Mouse (Mus musculus) hindbrain, postnatal 0 days (tissue): ENCODE measurements around the gene Teddm1b. TPM values are rescaled to one million over a fixed set of nuclear protein-coding genes. Genes with fewer than 3 reads are reported as not detected.
A peak's percentile ranks its signal among the peaks of the same experiment; 100 is the strongest.
"Not testable (repeated sequence)": the region's sequence is repeated elsewhere in the genome, so short reads cannot be mapped to it uniquely, and the experiment has no call there.

ENCODE experiments used
- ATAC-seq: fragments of 200-750 bp; cut with Nextera tagmentation; 2 replicates; pipeline ENCODE4 v1.8.0; 2017; ENCODE audit warnings: mild to moderate bottlenecking, moderate TSS enrichment, moderate library complexity
- DNase-seq: peaks from one replicate; pipeline ENCODE4 v3.0.0-alpha.2; 2015; ENCODE audit warnings: low spot score
- H3K27ac ChIP-seq: fragments of 300-500 bp; sonication (generic); 2 replicates; pipeline ENCODE4 v1.5.1; 2014; ENCODE audit warnings: mild to moderate bottlenecking
- H3K27me3 ChIP-seq: fragments of 300-500 bp; sonication (generic); 2 replicates; pipeline ENCODE4 v1.6.1; 2014; ENCODE audit warnings: low read length, mixed read lengths; ENCODE audit not compliant: insufficient read depth
- H3K36me3 ChIP-seq: fragments of 300-500 bp; sonication (generic); 2 replicates; pipeline ENCODE4 v1.6.1; 2014; ENCODE audit warnings: low read length, mixed read lengths; ENCODE audit not compliant: insufficient read depth
- H3K4me1 ChIP-seq: fragments of 300-500 bp; sonication (generic); 2 replicates; pipeline ENCODE4 v1.6.1; 2014; ENCODE audit warnings: antibody characterized with exemption, low read length, mixed read lengths; ENCODE audit not compliant: insufficient read depth
- H3K4me2 ChIP-seq: fragments of 300-500 bp; sonication (generic); 2 replicates; pipeline ENCODE4 v1.6.1; 2014; ENCODE audit warnings: low read depth, mild to moderate bottlenecking, low read length, moderate library complexity, mixed read lengths
- H3K4me3 ChIP-seq: fragments of 300-500 bp; sonication (generic); 2 replicates; pipeline ENCODE4 v1.5.1; 2014; ENCODE audit warnings: low read length
- H3K9ac ChIP-seq: fragments of 300-500 bp; sonication (generic); replicated peaks from 2 replicates; pipeline ENCODE4 v1.6.1; 2014; ENCODE audit warnings: mild to moderate bottlenecking, low read length, moderate library complexity, mixed read lengths
- H3K9me3 ChIP-seq: fragments of 300-500 bp; sonication (generic); 2 replicates; pipeline ENCODE4 v1.6.1; 2016; ENCODE audit warnings: low read length, mixed read lengths
- CTCF ChIP-seq: IDR thresholded peaks from 2 replicates; pipeline ENCODE4 v1.5.1; 2016; ENCODE audit warnings: antibody characterized with exemption, control low read depth, low read depth
- WGBS: fragments of 180-500 bp; shearing (Covaris S2); extraction: QIAGEN DNeasy Blood & Tissue Kit; methylation state at CpG from one replicate; pipeline ENCODE4 v1.1.7; 2014; 5-methylcytosine and 5-hydroxymethylcytosine counted together
- polyA plus RNA-seq: library from polyadenylated mRNA; unstranded; fragments of >200 nt; fragmentation: Nextera tagmentation; extraction: Ambion mirVana; gene quantifications from 2 replicates; pipeline ENCODE4 v1.2.1, GENCODE M21; 2015
- total RNA-seq: library from RNA; depleted of rRNA; stranded (reverse); fragments of >200 nt; gene quantifications from 2 replicates; pipeline ENCODE4 v1.2.3, GENCODE M21; 2014; rRNA removed

Teddm1b gene
- total RNA-seq (not detected in 2 replicates), polyA plus RNA-seq (0.11 and 0.23 TPM in 2 replicates)

- WGBS = 84% methylated on average over 6 of the region's 6 CpGs
- H3K27me3 ChIP-seq = no peaks in the 10 kb centered on the region
Observed at GRCm38 (mm10) chr1:153874045-153874444, at the start of gene Teddm1b. Gene Teddm1b, plus strand, starts transcription at chr1:153874345.

GRCm38 (mm10) chr1:153830746-153831145, 43.4 kb upstream of the Teddm1b start:
- DNase-seq (no peak), ATAC-seq (no peak)
- Histone ChIP-seq H3K27ac (no peak overlapping the region), H3K27me3 (no peaks in the 10 kb centered on the region), H3K9me3 (no peaks in the 10 kb centered on the region), H3K4me1 (no peaks in the 10 kb centered on the region), H3K36me3 (no peaks in the 10 kb centered on the region), H3K9ac (no peak overlapping the region), H3K4me2 (no peak overlapping the region), H3K4me3 (no peak overlapping the region)
- 80% methylated on average over 4 of the region's 4 CpGs for WGBS
- TF ChIP-seq CTCF = no peak

More at GRCm38 (mm10) chr1:153874045-153874444, at the start of gene Teddm1b:
- ATAC-seq (no peak), DNase-seq (no peak)
- TF ChIP-seq CTCF = no peak
- Histone ChIP-seq H3K9me3 (no peaks in the 10 kb centered on the region), H3K36me3 (no peaks in the 10 kb centered on the region), H3K4me3 (no peak within 1 kb of the TSS), H3K27ac (no peak within 1 kb of the TSS), H3K9ac (no peak within 1 kb of the TSS), H3K4me1 (no peaks in the 10 kb centered on the region), H3K4me2 (no peak within 1 kb of the TSS)

GRCm38 (mm10) chr1:153836036-153836435, 38.1 kb upstream of the Teddm1b start:
- Histone ChIP-seq H3K27ac (no peak overlapping the region), H3K9me3 (no peaks in the 10 kb centered on the region), H3K9ac (no peak overlapping the region), H3K4me2 (no peak overlapping the region), H3K4me3 (no peak overlapping the region), H3K4me1 (no peaks in the 10 kb centered on the region), H3K27me3 (no peaks in the 10 kb centered on the region), H3K36me3 (no peaks in the 10 kb centered on the region)
- no peak for DNase-seq
- no peak for TF ChIP-seq CTCF
- 83% methylated on average over 4 of the region's 4 CpGs for WGBS
- ATAC-seq = no peak

- no peak for TF ChIP-seq CTCF
Observed at GRCm38 (mm10) chr1:153842121-153842740, 31.9 kb upstream of the Teddm1b start.

GRCm38 (mm10) chr1:153844042-153844441, 30.1 kb upstream of the Teddm1b start, which contains the start of gene Rgsl1:
Gene Rgsl1, minus strand, starts transcription at chr1:153844142.
- Histone ChIP-seq H3K27me3 (no peaks in the 10 kb centered on the region), H3K4me1 (no peaks in the 10 kb centered on the region), H3K4me3 (no peak within 1 kb of the TSS), H3K9me3 (no peaks in the 10 kb centered on the region), H3K9ac (no peak within 1 kb of the TSS), H3K27ac (no peak within 1 kb of the TSS), H3K4me2 (no peak within 1 kb of the TSS), H3K36me3 (no peaks in the 10 kb centered on the region)
- no peak for TF ChIP-seq CTCF
- DNase-seq (no peak), ATAC-seq (no peak)
- WGBS = 97% methylated on average over 8 of the region's 8 CpGs

More at GRCm38 (mm10) chr1:153842121-153842740, 31.9 kb upstream of the Teddm1b start:
- H3K4me2 ChIP-seq = no peak overlapping the region
- no peak overlapping the region for H3K9ac ChIP-seq
- H3K4me1 ChIP-seq = no peaks in the 10 kb centered on the region
- no peaks in the 10 kb centered on the region for H3K9me3 ChIP-seq
- H3K4me3 ChIP-seq = no peak overlapping the region
- H3K36me3 ChIP-seq = no peaks in the 10 kb centered on the region
- H3K27ac ChIP-seq = no peak overlapping the region
- no peak for ATAC-seq
- H3K27me3 ChIP-seq = no peaks in the 10 kb centered on the region
- no peak for DNase-seq
- 81% methylated on average over 11 of the region's 11 CpGs for WGBS

- Histone ChIP-seq H3K4me2 (no peak overlapping the region), H3K9me3 (no peaks in the 10 kb centered on the region), H3K27me3 (no peaks in the 10 kb centered on the region), H3K36me3 (no peaks in the 10 kb centered on the region), H3K27ac (no peak overlapping the region), H3K9ac (no peak overlapping the region), H3K4me1 (no peaks in the 10 kb centered on the region), H3K4me3 (no peak overlapping the region)
- TF ChIP-seq CTCF = no peak
- 79% methylated on average over 7 of the region's 7 CpGs for WGBS
- ATAC-seq = peak; percentile 58; the same call in 1 of the 2 replicates
- DNase-seq = peak; percentile 35
Observed at GRCm38 (mm10) chr1:153846420-153846819, 27.7 kb upstream of the Teddm1b start.

GRCm38 (mm10) chr1:153846867-153847266, 27.3 kb upstream of the Teddm1b start:
- peak; percentile 89 for TF ChIP-seq CTCF
- no peaks in the 10 kb centered on the region for H3K36me3 ChIP-seq
- H3K4me2 ChIP-seq = no peak overlapping the region
- H3K4me3 ChIP-seq = no peak overlapping the region
- H3K4me1 ChIP-seq = no peaks in the 10 kb centered on the region
- no peaks in the 10 kb centered on the region for H3K27me3 ChIP-seq
- H3K9me3 ChIP-seq = no peaks in the 10 kb centered on the region
- no peak overlapping the region for H3K27ac ChIP-seq
- DNase-seq (peak; percentile 86), ATAC-seq (peak; percentile 66)
- no peak overlapping the region for H3K9ac ChIP-seq
- WGBS = 21% methylated on average over 6 of the region's 6 CpGs

- H3K4me2 ChIP-seq, H3K4me3 ChIP-seq, H3K27me3 ChIP-seq, DNase-seq, H3K9me3 ChIP-seq, H3K9ac ChIP-seq, H3K27ac ChIP-seq, ATAC-seq, H3K4me1 ChIP-seq, H3K36me3 ChIP-seq: not testable (repeated sequence)
- 85% methylated on average over 7 of the region's 7 CpGs for WGBS
Observed at GRCm38 (mm10) chr1:153852696-153853095, 21.4 kb upstream of the Teddm1b start.
